Mouse (Mus musculus) gastrocnemius, postnatal 25 days (tissue): ENCODE measurements around the gene Ttc39d. TPM values are rescaled to one million over a fixed set of nuclear protein-coding genes. Genes with fewer than 3 reads are reported as not detected.
"Not testable (repeated sequence)": the region's sequence is repeated elsewhere in the genome, so short reads cannot be mapped to it uniquely, and the experiment has no call there.

ENCODE experiments used
- DNase-seq: peaks from one replicate; pipeline ENCODE4 v3.0.0; 2022
- long read RNA-seq, 2 experiments: library from polyadenylated mRNA; stranded (forward); transcript quantifications; one replicate each; pipeline ENCODE4 v2.0.0; 2021
- total RNA-seq, 2 experiments: library from RNA; stranded (reverse); gene quantifications; 1 replicate in 1 of 2; 2 replicates in 1 of 2; pipeline ENCODE4 v1.2.3; 2021

Gene Ttc39d
- not detected for total RNA-seq
- long read RNA-seq, experiment 1, partial matches to known transcripts, result 0 of 1 reads
- long read RNA-seq, experiment 1, other reads (novel, unspliced or antisense), result 1 of 1 reads
- long read RNA-seq, experiment 2, partial matches to known transcripts, result 1 of 1 reads
- long read RNA-seq, experiment 2, other reads (novel, unspliced or antisense), result 0 of 1 reads

DNA sequence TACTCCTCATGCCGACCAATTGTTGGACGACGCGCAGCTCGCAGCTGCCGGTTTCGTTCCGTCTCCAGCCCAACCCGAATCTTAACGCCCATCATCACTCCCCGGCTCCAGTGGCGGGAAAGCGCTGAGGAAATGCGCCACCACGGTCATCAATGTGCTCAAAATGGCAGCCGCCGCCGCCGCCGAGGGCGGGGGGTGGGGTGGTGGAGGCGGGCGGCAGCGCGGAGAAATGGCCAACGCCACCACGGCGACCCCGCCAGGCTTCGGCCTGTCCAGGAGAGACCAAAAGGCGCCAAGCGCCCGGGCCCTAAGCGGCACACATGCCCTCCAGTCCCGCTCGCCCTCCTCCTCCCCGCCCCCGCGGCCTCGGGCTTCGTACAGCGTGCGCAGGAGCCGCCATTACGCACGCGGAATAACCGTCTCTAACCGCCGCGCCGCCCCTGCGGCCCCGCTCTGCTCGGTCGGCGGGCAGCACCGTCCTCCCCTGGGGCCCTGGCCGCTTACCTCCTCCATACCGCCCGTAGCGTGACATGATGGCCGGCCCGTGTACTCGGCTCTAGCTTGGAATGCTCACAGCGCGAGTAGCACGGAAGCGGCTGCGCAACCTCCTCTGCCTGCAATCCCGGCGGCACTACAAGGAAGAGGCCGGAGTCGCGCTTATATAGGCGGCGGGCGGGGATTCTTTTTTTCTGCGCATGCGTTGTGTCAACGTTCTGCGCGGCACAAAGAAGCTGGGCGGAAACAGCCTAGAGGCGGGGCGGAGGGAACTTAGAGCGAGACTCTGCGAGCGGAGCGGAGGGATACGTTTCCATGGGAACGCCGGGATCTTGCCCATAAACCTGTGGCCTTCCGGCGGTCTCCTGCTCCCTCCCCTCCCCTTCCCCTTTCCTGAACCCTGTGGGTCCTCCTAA, at the start of gene Ttc39d, which contains the start of gene Srsf7:
Gene Ttc39d (plus strand): TSS at position 790 of the 911 bp plus-strand sequence.
Gene Srsf7 (minus strand): TSS at position 637 of the 911 bp plus-strand sequence.
- DNase-seq, result peak; percentile 97

DNA sequence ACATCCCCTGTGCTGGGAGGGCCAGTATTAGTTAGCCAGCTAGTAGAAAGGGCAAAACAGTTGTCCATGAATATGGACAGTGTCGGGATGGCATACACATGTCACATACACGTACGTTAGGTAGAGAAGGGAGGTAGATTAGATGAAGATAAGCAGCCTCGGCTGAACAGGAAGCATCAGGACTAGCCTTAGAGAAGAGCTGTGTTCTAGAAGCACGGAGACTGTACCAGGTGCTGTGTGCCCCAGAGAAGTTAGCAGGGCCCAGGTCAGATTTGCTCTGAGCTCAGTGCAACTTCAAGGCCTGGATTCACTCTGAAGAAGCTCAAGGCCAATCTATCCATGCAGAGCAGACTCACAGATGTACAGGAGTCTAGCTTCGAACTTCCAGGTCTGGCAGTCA, 49.8 kb upstream of the Ttc39d start:
- no peak for DNase-seq

DNA sequence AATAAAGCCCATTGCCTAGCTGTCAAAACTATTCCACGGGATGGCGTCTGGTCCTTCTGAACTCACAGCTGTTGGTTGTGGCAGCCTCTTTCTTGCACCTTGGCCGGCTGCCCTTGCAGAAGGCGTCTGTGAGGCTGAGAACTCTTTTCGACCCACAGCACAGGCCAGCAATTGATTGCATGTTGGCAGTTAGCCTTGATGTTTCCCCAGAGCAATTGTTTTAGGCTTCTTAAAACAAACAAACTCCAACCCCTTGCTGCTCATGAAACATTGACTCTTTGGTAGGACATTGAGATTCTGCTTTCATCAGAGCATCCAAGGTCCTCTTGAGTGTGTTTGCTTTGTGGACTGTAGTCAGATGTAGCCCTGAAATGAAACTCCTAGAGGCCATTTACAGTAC, 46.8 kb upstream of the Ttc39d start:
- DNase-seq, result peak; percentile 81

DNA sequence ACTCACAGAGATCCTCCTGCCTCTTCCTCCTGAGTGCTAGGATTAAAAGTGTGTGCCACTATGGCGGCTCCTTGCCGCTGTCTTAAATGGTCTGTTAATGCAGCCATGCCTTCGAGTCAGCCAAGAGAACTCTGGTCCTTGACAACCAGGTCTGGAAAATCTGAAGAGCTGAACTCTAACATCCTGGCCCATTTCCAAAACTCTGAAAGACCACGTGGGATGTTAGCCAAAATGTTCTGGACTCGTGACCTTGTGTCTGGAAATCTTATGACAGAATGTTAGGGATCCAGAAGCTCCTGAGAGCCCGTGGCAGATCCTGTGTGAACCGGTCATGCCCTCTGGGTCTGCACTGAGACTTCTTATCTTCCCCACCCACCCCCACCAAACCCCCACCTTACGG, 43.3 kb upstream of the Ttc39d start:
- DNase-seq, result no peak

DNA sequence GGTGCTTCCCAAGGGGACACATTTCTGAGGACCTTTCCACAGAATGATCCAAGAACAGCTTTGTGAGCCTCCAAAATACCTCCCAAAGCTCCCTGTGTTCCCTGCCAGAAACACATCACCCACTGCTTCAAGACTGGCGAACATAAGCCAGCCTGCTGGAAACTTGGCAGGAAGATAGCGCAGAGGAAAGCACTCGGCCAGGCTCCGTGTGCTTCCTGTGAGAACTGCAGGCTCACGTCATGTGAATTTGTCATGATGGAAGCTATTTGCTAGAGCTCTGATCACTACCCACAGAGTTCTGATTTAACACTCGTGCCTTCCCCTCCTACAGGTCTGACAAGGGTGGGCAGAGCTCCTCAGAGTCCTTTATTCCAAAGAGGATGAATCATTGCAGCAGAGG, 41.5 kb upstream of the Ttc39d start:
- peak; percentile 49 for DNase-seq

DNA sequence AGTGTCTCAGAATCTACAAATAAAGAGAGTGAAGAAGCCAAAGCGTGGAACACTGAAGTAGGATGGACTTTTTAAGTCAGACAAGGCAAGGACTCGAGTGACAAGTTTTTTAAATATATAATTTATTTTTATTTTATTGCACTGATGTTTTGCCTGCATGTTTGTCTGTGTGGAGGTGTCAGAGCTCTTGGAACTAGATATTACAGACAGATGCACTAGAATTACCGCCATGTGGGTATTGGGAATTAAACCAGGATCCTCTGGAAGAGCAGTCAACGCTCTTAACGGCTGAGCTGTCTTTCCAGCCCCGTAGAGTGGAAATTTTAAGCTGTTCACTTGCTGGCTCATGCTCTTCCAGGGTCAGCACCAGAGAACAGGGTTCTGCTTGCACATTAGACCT, 40.9 kb upstream of the Ttc39d start:
- no peak for DNase-seq

DNA sequence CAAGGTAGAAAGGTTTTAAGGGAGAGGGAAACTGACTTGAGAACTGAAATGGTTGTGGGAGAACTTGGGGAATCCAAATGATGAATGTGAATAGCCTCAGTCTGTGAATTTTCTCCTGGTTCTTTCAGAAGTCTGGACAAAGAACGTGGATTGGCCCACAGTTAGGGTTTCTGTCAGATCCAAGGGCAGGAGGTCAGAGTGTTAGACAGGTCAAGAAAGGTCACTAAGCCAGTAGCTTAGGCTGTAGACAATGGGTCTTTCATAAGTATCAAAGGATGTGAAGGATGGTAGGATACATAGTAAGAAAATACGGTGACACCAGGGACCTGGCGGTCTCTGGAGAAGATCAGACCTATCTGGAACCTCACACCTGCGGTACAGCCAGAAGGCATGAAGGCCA, 39.8 kb upstream of the Ttc39d start:
- DNase-seq, result no peak

DNA sequence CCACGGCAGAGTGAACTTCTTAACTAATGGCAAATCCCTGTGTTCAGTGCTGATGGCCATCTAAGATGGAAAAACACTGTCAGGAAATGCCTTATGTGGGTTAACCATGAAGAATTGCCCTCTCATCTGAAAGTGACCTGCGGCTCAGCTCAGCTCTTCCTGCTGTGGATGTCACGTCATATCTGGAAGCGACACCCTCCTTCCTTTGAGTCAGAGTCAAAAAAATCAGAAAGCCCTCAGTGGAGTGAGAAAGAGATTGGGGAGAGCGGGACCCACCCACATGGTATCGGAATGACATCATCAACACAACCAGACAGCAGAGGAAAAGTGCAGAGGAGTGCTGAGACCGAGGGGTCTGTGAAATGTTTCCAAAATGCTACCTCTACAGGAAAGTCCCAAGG, 39.4 kb upstream of the Ttc39d start:
- no peak for DNase-seq

DNA sequence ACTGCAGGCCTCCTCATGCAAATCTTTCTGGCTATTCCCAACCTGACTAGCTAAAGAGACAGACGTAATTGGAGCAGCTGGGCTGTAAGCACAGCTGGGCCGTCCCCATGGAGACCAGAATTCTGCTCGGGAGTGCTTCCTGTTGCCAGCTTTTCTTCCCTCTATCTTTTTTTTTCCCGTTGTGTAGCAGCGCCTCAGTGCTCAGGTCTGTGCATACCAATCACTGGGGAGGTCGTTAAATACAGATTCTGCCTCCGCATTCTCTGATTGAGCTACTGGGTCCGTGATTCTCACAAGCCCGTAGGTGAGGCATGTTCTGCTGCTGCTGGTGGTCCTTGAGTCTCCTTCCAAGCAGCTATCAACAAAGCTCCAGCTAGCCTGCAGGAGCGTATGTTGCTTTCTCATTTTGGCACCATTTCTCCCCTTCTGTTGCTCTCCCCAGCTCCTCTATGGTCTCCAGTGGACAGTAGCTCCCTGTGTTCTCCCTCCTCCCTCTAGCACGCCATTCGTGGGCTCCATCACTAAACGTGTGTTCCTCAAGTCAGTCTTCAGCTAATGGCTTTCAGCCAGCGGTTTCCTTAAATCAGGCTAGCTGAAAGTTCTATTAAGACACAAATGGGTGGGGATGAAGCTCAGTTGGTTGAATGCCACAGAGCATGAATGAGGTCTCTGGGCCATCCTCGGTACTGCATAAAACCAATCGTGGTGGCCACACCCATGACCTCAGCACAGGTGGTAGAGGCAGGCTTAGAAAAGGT, 38.7 kb upstream of the Ttc39d start:
- DNase-seq, result peak; percentile 39

DNA sequence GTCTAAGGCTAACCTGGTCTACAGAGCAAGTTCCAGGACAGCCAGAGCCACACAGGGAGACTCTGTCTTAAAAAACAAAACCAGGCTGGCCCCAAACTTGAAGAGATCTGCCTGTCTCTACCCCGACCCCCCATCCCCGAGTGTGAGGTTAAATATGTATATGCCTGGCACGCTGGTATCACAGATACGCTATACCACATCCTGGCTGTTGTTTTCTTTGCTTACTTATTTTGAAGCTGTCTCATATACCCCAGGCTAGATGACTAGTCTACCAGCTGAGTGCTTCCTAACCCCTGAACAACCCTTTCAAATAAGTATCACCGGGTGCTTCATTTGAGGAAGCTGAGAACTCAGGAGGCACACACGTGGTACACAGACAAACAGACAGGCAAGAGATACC, 37.5 kb upstream of the Ttc39d start:
- DNase-seq, result no peak

DNA sequence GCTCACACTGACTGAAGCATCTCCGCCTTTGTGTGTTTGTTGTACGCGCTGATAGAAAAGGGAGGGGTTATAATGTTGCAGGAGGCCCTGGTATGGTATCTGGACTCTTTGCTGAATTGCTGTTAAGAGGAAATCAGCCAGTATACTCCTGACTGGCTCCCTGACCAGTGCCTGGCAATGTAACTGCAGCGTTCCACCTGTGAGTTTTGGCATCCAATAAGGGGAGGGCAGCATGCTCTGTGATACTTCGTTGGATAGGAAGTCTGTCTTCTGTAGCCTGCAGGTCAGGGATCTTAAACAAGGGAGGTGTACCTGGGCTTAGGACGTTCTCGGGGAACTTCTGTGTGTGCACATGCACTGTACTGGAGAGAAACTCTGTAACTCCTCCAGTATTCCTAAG, 36.3 kb upstream of the Ttc39d start:
- DNase-seq, result no peak

DNA sequence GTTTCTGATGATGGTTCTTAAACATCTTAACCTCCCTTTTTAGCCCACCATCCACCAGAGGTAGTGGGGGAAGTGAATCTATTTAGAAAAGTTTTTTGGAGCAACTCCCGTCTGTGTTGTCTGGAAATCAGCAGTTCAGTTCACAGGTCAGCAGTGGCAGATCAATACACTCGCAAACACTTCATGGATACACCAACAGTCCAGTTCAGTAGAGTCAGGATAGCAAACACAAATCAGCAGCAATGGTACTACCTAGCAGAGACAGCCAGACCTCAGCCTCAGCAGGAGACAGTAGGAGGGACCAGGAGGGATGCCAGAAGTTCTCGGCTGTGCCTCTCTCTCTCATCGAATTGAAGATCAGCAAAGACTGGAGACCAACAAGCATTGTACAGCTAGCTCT, 35.3 kb upstream of the Ttc39d start:
- DNase-seq, result no peak

DNA sequence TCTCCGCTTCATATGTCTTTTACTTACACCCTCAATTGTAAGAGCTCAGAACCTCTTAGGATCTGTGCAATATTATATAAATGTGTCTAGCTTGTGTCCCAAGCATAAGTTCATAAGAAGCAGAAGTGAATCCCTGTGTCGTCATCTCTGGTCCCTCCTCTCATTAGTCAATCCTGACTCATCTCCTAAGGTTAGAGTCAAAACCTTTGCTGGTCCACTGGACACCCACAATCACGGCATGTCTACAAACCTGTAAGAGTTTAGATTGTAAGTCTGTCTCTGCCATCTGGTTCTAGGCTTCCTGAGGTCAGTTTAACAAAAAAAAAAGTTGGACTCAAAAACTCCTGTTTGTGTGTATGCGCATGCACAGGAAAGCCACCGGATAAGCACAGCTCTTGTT, 34.5 kb upstream of the Ttc39d start:
- DNase-seq, result no peak

DNA sequence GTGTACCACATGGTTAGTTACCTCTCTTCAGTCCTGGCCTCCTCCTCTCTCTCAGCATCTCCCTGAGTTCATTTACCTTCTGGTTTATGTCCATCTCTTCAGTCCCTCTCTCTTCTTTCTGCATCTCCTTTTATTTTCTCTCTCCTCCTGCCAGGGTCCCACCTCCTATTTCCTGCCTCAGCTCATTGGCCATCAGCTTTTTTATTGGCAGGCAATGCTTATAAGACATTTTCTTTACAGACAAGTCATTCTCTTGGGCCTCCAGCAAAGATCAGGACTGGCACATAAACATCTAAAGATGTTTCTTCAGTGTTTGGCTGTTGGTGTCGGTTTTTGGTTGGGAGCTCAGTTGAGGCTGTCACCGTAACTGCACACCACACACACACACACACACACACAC, 33.6 kb upstream of the Ttc39d start:
- no peak for DNase-seq

DNA sequence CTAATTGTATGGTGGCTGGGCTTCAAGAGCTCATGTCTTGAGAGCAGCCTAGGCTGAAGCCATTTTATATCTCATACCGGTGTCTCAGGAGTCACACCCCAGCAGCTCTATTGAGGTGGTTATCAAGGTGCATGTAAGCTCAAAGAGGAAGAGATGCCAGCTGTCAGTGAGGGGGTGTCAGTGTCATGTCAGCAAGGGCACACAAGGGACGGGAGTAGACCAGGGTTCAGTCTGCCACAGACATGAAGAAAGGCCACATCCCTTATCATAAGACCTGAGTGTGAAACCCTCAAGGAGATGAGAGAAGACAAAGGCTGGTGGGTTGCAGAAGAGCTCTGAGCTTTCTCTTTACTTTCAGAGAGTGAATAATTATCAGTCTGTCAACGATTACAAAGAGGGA, 33.1 kb upstream of the Ttc39d start:
- DNase-seq, result no peak

DNA sequence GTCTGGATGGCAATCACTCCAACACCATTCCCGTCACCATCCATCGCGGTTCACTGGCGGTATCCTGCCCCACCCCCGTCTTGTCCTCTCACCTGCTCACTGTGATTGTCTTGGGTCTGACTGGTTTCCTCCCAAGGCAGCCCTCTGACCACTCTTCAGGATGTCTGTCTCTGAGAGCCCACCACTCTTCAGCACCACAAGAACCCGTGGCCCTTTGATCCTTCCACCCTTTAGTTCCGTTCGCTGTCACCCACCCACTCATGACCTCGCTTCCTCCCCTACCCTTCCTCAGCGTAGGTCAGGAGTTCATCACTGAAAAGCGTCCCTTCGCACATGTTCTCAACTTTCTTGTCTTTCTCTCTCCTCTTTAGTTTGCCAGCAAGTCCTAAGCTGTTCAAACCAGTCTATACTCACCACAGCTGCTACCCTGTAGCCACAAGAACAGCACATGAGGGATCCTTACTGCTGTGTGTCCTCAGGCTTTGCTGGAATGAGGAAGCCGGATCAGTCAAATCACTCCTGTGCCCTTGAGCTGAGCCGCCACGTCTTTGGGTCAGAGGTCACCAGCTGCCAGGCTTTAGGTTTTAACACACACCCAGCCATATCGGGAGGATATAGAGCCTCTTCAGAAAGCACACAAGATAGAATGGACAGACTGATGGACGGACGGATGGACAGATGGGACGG, 32.4 kb upstream of the Ttc39d start:
- DNase-seq, result no peak

DNA sequence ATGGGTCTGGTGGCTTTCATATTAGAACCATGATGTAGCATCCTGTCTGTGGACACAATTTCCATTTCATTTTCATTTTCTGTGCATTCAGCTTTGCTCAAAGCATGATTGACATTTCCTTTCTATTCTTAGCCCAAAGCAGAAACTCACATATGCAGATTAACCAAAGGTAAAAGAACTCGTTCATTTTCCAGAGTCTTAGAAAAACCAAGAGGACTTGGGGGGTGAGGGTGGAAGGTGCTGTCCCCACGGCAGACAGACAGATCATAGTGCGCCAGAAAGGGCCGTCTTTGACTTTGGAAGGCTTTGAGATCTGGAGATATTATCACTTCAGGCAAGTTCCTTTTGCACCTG, 31.9 kb upstream of the Ttc39d start:
- DNase-seq, result no peak

DNA sequence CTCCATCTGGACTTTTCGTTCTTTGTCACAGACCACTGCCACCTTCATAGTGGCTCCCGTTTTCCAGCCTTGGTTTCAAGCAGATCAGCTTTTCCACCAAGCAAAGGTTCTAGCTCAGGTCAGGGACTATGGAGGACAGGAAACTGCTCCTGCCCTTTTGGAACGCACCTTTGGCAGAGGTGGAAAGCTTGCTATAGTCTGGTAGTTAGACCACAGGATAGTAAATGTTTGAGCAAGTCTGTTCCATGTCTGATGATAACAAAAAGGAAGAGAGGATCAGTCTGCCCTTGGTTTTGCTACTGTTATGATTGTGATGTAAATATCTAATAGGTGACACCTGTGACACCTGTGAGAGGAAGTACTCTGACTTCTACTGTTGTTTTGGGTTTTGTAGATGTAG, 31.3 kb upstream of the Ttc39d start:
- DNase-seq, result no peak

DNA sequence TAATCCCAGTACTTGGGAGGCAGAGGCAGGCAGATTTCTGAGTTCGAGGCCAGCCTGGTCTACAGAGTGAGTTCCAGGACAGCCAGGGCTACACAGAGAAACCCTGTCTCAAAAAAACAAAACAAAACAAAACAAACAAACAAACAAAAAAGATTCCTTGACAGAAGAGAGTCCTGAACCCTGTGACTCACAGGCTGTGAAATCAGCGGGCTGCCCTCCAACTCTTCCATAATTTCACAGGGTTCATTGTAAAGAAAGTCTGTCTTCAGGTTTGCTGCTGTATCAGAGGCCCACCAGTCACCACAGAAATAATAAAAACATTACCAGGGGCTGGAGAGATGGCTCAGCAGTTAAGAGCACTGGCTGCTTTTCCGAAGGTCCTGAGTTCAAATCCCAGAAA, 28.4 kb upstream of the Ttc39d start:
- not testable (repeated sequence) for DNase-seq

DNA sequence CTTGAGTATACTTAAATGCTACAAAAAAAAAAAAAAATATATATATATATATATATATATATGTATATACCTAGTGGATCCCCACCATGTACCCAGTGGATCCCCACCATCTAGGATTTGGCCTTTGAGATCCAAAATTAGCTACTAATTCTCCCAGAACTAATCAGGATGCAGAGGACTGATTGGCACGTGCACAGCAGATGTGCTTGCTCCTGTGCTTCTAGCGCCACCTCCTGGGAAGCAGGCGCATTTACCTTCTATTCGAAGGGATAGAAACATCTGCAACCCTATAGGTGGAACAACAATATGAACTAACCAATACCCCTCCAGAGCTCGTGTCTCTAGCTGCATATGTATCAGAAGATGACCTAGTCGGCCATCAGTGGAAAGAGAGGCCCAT, 27.3 kb upstream of the Ttc39d start:
- DNase-seq, result peak; percentile 38

DNA sequence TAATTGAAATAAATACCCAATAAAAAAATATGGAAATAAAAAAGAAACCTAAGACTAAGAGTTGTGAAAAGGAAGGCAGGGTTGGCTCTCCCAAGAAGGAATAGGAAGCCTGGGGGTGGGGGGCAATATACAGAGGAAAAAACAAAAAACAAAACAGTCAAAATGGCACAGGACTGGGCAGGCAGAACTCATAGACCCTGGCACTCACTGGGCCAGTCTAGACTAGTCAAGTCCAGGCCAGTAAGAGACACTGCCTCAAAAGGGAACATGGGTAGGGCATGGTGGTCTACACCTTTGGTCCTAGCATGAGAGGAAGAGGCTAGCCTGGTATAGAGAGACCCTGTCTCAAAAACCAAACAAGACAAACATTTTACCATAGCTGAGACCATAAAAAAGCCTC, 26.8 kb upstream of the Ttc39d start:
- DNase-seq, result no peak

DNA sequence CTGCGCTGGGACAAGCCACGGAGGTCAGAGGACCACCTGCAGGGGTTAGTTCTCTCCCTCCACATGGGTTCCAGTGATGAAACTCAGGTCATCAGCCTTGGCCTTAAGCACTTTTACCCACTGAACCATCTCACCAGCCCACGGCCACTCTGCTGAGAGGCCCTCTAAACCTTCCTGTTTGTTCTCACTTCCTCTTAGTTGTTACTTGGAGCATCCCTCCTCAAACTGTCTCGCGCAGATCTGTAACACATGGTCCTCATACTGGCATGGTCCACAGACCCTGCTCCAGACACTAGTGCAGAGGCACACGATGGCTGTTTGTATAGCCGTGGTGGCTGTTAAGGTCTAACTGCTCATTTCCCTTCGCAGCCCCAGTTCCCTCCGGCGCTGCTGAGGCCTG, 23.6 kb upstream of the Ttc39d start:
- DNase-seq, result no peak

DNA sequence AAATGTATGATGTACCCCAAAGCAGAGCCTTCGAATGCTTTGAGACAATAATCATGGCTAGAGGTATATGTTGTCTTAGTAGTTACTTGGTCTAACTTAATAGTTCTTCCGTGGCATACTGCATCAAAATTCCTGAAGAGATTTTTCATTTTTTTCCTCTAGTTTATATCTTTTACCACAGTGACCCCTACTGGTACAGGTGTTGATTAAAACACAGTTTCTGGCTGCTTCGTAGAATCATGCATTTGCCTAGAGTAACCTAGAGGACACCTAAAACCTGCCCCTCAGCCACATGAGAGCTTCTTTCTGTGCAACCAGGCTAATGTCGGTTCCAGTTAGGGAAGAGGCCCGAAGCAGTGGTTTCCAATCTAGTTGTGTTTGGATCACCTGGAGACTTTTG, 14.2 kb upstream of the Ttc39d start:
- DNase-seq, result no peak
